Mouse (Mus musculus) cerebellum, adult 2 months (tissue): ENCODE results near the gene Abt1.

Experiments used
- CTCF ChIP-seq: fragments of 200-500 bp; IDR thresholded peaks from 2 replicates; pipeline ENCODE4 v1.5.1; 2011; ENCODE audit warnings: low read depth, mild to moderate bottlenecking, control low read depth, low read length, moderate library complexity, borderline replicate concordance; ENCODE audit not compliant: insufficient read depth
- POLR2A ChIP-seq: fragments of 200-500 bp; IDR thresholded peaks from 2 replicates; pipeline ENCODE4 v1.6.1; 2011; ENCODE audit warnings: low read length, control low read depth, borderline replicate concordance; ENCODE audit not compliant: insufficient read depth

DNA sequence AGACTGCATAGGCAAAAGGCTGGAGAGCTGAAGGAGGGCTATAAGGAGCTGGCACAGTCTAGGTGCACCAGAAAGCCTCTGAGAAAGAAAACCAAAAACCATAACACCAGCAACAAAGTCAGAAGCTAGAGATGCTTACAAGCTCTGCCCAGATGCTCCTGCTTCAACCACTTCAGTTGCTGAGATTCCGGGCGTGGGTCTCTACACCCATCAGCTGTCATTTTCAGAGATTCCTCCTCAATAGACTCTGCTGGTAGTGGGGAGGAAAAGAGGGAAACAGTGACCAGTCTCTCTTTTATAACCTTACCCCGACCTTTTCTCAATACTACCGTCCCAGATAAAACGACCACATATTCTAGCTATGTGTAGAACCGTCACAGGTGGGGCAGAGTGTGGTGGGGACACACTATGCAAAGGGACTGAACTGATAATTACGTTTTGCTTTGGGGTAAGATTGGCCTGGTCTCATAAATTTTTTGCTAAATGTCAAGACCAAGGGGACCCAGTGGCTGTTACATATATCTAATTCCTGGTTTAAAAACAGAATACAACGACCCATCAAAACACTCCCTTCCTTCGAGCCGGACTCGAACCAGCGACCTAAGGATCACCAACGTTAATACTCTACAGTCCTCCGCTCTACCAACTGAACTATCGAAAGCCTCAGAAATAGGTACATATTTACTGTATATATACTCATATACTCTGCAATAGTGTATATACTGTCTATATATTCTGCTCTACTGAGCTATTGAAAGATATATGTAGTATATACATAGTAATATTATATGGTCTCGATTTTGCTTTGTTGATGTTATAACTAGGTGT lies 4.7 kb upstream of the Abt1 start:
- TF ChIP-seq CTCF = no peak
- TF ChIP-seq POLR2A = no peak
